Mouse (Mus musculus) v-Abl transformed pro-B cells (cell line): ENCODE results near the gene Radil.

Source experiments
- in situ Hi-C, 2 experiments: fragments of 400-800 bp; cut with MboI; formaldehyde crosslinking; loops; one replicate each; pipeline ENCODE4 v1.15.1; 2025; ENCODE audit not compliant: unreplicated experiment in 2 of 2

Radil gene

GRCm38 (mm10) chr5:142550706-142551652 lies at the start of gene Radil:
Gene Radil, minus strand, starts transcription at chr5:142551098.
- in situ Hi-C loops: no loop called here

GRCm38 (mm10) chr5:142597648-142598390 lies 46.9 kb upstream of the Radil start:
- in situ Hi-C loops: loop anchor here in 1 of 2 experiments (10.0 kb wide), 1 partner anchor 257 kb away; no protein-coding TSS in a partner anchor

DNA sequence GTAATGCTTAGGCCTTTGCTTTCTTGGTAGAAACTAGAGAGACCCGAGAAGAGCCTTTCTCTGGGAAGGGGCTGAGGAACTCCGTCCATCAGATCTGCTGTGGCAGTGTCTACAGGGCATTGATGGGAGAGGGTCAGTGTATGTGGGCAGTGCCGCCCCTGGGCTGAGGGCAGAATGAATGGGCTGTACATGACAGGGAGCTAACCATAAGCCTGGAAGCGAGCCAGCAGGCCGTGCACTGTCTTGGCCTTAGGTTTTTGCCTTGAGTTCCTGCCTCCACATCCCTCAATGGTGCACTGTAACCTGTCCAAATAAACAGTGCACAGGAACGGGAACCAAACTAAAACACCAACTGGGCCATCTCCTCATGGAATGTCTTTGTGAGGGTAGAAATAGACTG lies 45.8 kb upstream of the Radil start:
- in situ Hi-C loops: loop anchor here in 1 of 2 experiments (10.0 kb wide), 1 partner anchor 258 kb away; no protein-coding TSS in a partner anchor

GRCm38 (mm10) chr5:142595698-142596097 lies 44.8 kb upstream of the Radil start:
- in situ Hi-C loops: loop anchor here in 1 of 2 experiments (10.0 kb wide), 1 partner anchor 259 kb away; no protein-coding TSS in a partner anchor

DNA sequence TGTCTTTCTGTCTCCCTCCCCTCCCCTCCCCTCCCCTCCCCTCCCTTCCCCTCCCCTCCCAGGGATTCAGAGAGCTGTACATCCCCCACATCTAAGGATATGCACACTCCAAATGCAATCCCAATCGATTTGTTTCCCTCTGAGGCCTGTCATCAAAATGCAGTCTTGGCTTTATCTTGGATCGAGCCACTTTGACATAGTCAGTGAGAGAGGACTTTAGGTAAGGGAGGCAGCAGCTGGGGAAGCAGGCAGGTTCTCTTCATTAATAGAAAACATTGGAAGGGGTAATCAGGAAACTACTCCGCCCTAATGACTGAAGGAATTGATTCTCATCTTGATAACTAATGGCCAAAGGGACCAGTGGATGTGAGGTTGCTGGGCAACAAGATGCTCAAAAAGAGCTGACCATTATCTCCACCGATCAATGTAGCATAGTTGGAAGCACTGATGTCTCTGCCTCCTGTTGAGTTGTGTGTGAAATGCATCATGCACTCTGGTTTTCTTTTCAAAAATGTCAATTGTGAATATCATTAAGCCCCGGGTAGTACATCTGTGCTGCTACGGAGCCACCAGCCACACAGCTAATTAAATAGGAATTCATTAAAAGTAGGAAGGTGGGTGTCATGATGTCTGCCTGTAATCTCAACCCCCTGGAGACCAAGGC lies 40.2 kb upstream of the Radil start:
- in situ Hi-C loops: loop anchor here in 1 of 2 experiments (10.0 kb wide), 1 partner anchor 264 kb away; no protein-coding TSS in a partner anchor

DNA sequence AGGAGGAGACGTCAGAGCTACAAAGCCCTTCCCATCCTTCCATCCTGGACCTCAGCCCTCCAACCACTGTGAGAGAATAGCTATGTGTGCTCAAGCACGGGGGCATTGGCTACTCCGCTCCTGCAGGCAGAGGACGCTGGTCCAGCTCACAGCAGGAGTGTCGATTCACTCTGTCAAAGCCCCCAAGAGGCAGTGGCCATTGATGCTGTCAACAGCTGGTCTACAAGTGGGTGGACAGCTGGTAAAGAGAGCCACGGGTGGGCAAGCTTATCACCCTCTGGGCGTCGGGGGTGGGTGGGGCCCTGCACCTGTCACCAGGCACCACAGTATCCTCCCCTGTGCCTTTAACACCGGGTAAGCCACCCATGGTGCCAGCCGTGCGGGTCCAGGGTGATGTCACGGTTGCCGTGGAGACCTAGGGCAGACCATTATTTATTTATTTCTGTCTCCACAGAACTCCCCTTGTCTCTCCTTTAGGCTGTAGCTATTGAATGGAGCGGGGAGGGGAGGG lies 32.8 kb upstream of the Radil start:
- in situ Hi-C loops: loop anchor here (5.0 kb wide), 2 partner anchors 134 to 294 kb away; no protein-coding TSS in a partner anchor

- in situ Hi-C loops: loop anchor here (5.0 kb wide), 2 partner anchors 136 to 296 kb away; no protein-coding TSS in a partner anchor
Measured at GRCm38 (mm10) chr5:142581517-142581916, 30.6 kb upstream of the Radil start.

GRCm38 (mm10) chr5:142578192-142578591 lies 27.3 kb upstream of the Radil start:
- in situ Hi-C loops: no loop called here

GRCm38 (mm10) chr5:142576832-142577231 lies 25.9 kb upstream of the Radil start:
- in situ Hi-C loops: no loop called here

GRCm38 (mm10) chr5:142574323-142575057 lies 23.6 kb upstream of the Radil start:
- in situ Hi-C loops: no loop called here

DNA sequence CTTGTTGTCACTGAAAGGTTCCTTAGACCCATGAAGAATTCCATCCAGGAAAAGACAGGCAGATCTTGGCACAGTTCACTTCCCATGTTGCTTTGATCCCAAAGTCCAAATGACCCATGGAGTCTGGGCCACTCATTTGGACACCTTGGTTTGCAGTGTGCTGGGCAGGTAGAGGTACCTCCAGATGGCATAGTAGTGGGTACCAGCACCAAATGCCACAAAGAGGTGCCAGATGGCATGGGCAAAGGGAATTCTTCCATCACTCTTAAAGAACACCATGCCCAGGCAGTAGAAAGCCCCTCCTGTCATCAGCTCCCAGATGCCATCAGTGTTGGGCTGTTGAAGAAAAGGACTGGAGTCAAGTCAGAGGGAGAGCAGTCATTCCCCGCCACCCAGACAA lies 13.7 kb upstream of the Radil start:
- in situ Hi-C loops: loop anchor here (5.0 to 10.0 kb wide), 2 partner anchors 278 to 380 kb away; no protein-coding TSS in a partner anchor

DNA sequence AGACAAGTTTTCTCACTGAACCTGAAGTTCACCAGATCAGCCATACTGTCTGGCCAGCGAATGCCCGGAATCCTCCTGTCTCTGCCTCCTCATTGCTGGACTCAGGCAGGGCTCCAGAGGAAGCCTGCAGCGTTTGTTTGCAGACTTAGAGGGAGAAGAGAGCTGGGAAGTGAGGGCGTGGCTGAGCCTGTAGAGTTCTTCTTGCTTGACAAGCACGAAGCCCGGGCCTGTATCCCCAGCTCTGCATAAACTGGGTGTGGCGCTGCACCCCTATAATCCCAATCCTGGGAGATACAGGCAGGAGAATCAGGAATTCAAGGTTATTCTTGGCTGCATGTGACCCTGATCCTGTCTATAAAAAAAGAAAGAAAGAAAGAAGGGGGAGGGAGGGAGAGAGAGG lies 9.4 kb upstream of the Radil start:
- in situ Hi-C loops: loop anchor here (5.0 to 10.0 kb wide), 2 partner anchors 282 to 385 kb away; no protein-coding TSS in a partner anchor

- in situ Hi-C loops: no loop called here
Measured at GRCm38 (mm10) chr5:142557397-142558067, 6.6 kb upstream of the Radil start.

DNA sequence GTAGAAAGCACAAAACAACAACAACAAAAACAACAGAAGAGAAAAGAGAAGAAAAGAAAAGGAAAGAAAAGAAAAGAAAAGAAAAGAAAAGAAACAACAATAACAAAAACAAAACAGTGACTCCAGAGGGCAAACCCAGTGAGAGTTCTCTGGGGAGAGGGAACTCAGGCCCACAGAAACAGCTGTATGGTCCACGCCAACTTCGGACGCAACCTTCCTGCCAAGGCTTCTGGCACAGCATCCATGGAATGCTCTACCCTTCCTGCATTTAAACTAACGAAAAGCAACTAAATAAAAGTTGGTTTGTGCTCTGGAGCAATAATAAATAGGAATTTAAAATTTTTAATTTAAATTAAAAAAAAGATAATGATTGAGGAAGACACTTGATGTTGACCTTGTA lies 5.8 kb upstream of the Radil start:
- in situ Hi-C loops: no loop called here

GRCm38 (mm10) chr5:142555866-142556265 lies 5.0 kb upstream of the Radil start:
- in situ Hi-C loops: no loop called here

DNA sequence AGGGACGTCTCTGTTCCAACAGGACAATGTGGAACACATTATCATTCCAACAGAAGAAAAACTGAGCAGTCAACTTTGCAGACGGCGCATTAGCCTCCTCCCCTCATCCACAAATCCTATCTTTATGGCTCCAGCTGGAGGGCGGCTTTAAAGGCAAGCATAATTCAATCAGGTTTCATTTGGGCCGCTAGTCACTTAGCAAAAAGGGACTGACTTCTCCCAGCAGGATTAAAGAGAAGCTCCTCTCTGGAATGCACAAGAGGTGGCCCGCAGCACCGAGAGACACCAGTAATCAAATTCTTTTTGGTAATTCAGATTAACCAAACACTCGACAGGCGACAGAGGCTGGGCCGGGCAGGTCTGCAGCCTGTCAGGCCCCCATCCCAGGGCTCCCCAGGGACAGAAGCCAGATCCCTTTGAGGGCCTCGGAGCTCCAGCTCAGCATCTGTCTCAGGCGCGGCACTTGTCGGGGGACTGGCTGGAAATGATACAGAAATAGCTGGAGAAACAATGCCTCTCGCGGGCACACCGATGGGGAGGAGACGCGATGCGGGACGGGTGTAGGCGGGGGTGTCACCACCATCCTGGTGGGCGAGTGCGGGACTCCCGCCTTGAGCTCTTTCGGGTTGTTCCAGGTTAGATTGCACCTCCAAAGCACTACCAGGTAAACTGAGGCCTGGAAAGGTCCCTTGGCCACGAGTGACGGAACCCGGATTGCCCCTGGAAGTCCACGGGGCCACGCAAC lies 765 bp downstream of the Radil start:
- in situ Hi-C loops: no loop called here

GRCm38 (mm10) chr5:142549441-142549840 lies 1.5 kb downstream of the Radil start:
- in situ Hi-C loops: no loop called here

DNA sequence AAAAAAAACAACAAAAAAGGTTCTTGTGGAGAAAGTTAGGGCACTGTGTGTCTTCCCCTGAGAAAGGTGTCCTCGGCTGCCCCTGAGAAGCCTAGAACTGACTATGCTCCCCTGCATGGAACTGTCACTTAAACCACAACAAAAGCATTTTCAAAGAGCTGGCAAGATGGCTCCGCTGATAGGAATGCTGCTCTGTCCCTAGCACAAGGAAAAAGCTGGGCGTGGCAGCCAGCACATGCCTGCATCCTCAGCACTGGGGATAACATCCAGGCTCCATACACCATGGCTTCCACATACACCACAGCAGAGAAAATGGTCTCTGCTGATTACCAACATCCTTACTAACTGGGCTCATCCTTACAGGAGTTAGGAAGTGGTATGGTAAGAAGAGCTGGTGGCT lies 3.8 kb downstream of the Radil start:
- in situ Hi-C loops: no loop called here
